Mouse (Mus musculus) adrenal gland, postnatal 4 days (tissue): ENCODE measurements around the gene Stx18. TPM values are rescaled to one million over a fixed set of nuclear protein-coding genes. Genes with fewer than 3 reads are reported as not detected.

Source experiments
- total RNA-seq, 2 experiments: library from RNA; stranded (reverse); gene quantifications; 2 replicates each; pipeline ENCODE4 v1.2.3; 2021

The Stx18 gene
- total RNA-seq, 2 experiments from 2014 or later, result 30.8 to 34.4 TPM

Other genes starting within 250 kb of the Stx18 start
- 1 to 10 TPM; 1.8 TPM for gene Msx1, start 214.2 kb upstream of the Stx18 start, total RNA-seq
- 100 to 1,000 TPM; 120 to 121 TPM for gene Nsg1, start 121.2 kb downstream of the Stx18 start, total RNA-seq
- gene Zbtb49, start 181.7 kb downstream of the Stx18 start, total RNA-seq, result 10 to 100 TPM; 15.3 to 18.5 TPM
- gene Lyar, start 181.7 kb downstream of the Stx18 start, total RNA-seq, result 10 to 100 TPM; 27.2 to 29.4 TPM
- gene Tmem128, start 221.4 kb downstream of the Stx18 start, total RNA-seq, result 10 to 100 TPM; 46.3 to 48.7 TPM
- 10 to 100 TPM; 10.3 to 12.7 TPM for gene Otop1, start 237.2 kb downstream of the Stx18 start, total RNA-seq